Mouse (Mus musculus) adrenal gland, postnatal 4 days (tissue): Measurements from ENCODE around the gene Nedd4. TPM values are rescaled to one million over a fixed set of nuclear protein-coding genes. Genes with fewer than 3 reads are reported as not detected.

ENCODE experiments used
- DNase-seq, 2 experiments: peaks; one replicate each; pipeline ENCODE4 v3.0.0; 2021 to 2022; ENCODE audit warnings: low spot score in 2 of 2, mixed read lengths in 2 of 2
- total RNA-seq, 2 experiments: library from RNA; stranded (reverse); gene quantifications; 2 replicates each; pipeline ENCODE4 v1.2.3; 2021

The Nedd4 gene
- total RNA-seq, 2 experiments from 2014 or later = 708 to 756 TPM

DNA sequence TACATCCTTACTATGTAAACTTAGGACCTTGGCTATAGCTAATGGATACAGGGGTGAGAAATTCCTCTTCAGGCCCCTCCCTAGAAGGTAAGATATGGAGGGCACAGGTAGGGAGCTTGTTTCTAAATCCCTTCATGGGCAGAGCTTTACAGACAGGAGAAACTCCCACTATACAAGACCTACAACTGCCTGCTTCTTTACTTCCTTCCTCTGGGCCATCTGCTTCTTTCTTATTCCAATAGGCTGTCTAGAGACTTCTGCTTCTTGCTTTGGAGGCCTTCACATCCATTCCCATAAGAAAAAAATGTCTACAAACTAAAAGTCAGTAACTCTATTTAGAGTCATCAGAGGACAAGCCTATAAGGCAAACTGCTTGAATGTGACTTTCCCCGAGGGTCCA, 125.6 kb downstream of the Nedd4 start:
- DNase-seq = no peak

DNA sequence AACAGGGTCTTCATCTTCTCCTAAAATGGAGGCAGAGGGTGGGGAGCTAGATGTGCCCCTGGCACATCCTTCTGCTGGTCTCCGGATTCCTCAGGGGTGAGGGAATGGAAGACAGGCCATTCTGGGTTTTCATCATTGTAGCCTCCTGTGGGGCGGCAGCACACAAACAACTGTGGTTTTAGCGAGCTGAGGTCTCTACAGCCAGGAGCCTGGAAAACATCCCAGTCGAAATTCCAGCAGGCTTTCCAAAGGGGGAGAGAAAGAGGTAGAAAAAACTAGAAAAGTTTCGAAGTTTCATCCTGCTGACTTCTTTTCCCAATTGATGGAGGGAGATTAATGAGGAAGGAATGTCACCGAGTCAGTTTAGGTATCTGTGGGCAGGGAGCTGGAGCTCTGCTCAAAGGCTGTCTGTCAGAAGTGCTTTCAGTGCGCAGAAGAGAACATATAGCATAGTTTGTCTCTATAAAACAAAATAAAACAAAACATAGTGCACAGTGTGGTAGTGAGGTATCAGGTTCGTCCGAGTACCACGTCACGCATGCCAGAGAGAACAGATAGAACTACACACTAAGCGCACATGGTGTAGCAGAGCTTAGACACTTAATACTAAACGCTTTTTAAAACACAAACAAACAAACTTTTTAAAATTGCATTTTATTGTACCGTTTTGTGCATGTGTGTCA, 128.5 kb downstream of the Nedd4 start:
- no peak for DNase-seq

DNA sequence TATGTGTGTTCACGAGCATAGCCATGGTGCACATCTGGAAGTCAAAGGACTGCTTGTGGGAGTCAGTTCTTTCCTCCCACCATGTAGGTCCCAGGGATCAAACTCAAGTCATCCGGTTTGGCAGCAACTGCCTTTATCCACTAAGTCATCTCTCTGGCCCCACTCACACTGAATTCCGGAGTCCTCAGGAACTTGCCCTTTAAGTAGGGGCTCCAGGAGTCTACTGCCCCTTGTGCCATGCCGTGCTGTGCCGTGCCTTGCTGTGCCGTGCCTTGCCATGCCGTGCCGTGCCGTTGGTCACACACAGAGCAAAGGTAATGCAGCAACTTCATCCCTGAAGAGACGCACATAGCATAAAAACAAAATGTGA, 129.1 kb downstream of the Nedd4 start:
- DNase-seq = no peak

DNA sequence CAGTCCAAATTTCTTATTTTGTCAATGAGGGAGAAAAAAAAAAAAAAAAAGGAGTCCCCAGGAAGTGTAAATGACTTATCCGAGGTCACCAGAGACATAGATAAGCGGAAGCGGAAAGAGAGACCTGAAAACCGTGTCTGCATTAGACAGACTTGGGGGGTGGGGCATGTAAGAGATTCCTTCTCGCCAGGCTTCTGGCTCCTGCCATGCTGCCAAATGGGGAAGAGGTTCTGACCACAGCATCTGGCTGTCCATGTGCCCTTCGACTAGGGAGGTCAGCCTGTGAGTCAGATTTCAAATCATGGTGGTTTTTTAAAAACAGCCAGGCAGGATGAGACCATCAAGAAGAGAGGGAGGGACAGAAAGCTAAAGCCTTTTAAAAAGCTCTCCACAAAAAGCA, 129.5 kb downstream of the Nedd4 start:
- DNase-seq = peak in 1 of 2 experiments; percentile 19

DNA sequence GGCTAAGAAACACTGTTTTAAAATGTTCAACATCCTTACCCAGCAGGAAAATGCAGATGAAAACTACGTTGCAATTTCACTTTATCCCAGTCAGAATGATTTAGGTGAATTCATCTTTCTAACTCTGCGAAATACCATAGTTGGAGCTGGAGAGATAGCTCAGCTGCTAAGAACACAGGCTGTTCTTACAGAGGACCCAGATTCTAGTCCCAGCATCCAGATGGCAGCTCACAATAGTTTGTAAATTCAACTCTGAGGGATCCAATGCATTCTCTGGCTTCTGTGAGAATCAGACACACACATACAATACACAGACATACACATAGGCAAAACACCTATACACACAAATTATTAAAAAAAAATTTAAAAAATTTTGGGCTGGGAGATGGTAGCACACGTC, 133.1 kb downstream of the Nedd4 start:
- no peak for DNase-seq

DNA sequence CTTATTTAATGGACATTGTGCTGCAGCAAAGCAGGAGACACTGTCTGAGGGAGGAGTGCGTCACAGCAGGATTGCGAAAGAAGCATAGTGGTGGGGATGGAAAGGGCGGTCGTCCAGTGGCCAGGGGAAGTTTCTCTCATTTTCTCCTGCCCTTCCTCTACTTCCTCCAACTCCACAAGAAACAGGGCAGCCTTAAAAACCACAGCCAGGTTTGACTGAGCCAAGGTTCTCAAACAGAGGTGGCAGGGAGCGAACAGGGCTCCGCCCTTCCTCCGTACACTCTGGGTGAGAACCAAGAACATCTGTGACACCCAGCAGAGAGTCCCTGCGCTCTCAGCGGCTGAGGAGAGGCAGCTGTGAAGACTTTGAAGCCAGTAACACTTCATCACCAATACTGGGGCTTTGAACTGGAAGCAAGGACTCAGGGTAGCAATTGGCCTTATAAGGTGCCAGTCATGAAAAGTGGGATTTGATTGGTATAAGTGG, 135.0 kb downstream of the Nedd4 start:
- no peak for DNase-seq

Other genes with a start within 250 kb of the Nedd4 start
- 1 to 10 TPM; 4.7 to 5.0 TPM for gene Mns1, start 224.3 kb upstream of the Nedd4 start, total RNA-seq
- 10 to 100 TPM; 18.2 to 18.5 TPM for gene Tex9, start 170.1 kb upstream of the Nedd4 start, total RNA-seq
- 10 to 100 TPM; 37.1 to 38.0 TPM for gene Rfx7, start 130.1 kb upstream of the Nedd4 start, total RNA-seq
- 1 to 10 TPM; 1.5 to 2.0 TPM for gene Prtg, start 144.5 kb downstream of the Nedd4 start, total RNA-seq